Mouse (Mus musculus) layer of hippocampus, adult 6 months (tissue): ENCODE results near the gene Atp6v0a1. TPM values are rescaled to one million over a fixed set of nuclear protein-coding genes. Genes with fewer than 3 reads are reported as not detected.
A peak's percentile ranks its signal among the peaks of the same experiment; 100 is the strongest.

Experiments
- long read RNA-seq, 2 experiments: library from polyadenylated mRNA; unstranded; transcript quantifications; one replicate each; pipeline ENCODE4 v2.0.0; 2019 to 2020
- microRNA-seq: library from miRNA; unstranded; fragments of <30 nt; microRNA quantifications from one replicate; pipeline ENCODE4 v1.2.0, GENCODE M21; 2020
- polyA plus RNA-seq: library from polyadenylated mRNA; unstranded; fragments of <200 nt; fragmentation: Nextera tagmentation; gene quantifications from 2 replicates; pipeline ENCODE4 v1.2.3, GENCODE M21; 2021

Gene Atp6v0a1
- polyA plus RNA-seq, result 149 and 167 TPM in 2 replicates
- long read RNA-seq, experiment 1, full-length matches to known transcripts, result 6 of 55 reads
- long read RNA-seq, experiment 1, partial matches to known transcripts, result 46 of 55 reads
- long read RNA-seq, experiment 1, other reads (novel, unspliced or antisense), result 3 of 55 reads
- long read RNA-seq, experiment 2, full-length matches to known transcripts, result 59 of 214 reads
- long read RNA-seq, experiment 2, partial matches to known transcripts, result 37 of 214 reads
- long read RNA-seq, experiment 2, other reads (novel, unspliced or antisense), result 118 of 214 reads

GRCm38 (mm10) chr11:101009046-101009887 lies at the start of gene Atp6v0a1:
Atp6v0a1 (plus strand) TSS chr11:101009452.

GRCm38 (mm10) chr11:100970557-100970937 lies 38.7 kb upstream of the Atp6v0a1 start, which contains the start of gene Cavin1:
Cavin1 (minus strand) TSS chr11:100970887.

GRCm38 (mm10) chr11:101069391-101070188 lies 60.3 kb downstream of the Atp6v0a1 start, which contains the start of gene Naglu:
Naglu (plus strand) TSS chr11:101070012.

GRCm38 (mm10) chr11:101078121-101078520 lies 68.9 kb downstream of the Atp6v0a1 start, which contains the start of gene Hsd17b1:
Hsd17b1 (plus strand) TSS chr11:101078411.

GRCm38 (mm10) chr11:101082208-101083082 lies 73.2 kb downstream of the Atp6v0a1 start, which contains the start of gene Coasy:
Coasy (plus strand) TSS chr11:101082565.

GRCm38 (mm10) chr11:101086756-101087681 lies 77.8 kb downstream of the Atp6v0a1 start, which contains the start of gene Mlx:
Mlx (plus strand) TSS chr11:101087277.

GRCm38 (mm10) chr11:101095314-101096024 lies 86.2 kb downstream of the Atp6v0a1 start, which contains the start of gene Psmc3ip:
Psmc3ip (minus strand) TSS chr11:101095436.

Small RNAs within 50 kb of the gene (microRNA-seq; reads per million reads assigned to microRNA genes)
- gene Mir6928, result 10.3 reads per million, percentile 32 among the genes with 10 or more reads in this experiment

Other genes with a start within 250 kb of the Atp6v0a1 start
- 0.14 and 0.23 TPM in 2 replicates for gene Kcnh4, start 249.5 kb upstream of the Atp6v0a1 start, polyA plus RNA-seq
- gene Hcrt, start 246.5 kb upstream of the Atp6v0a1 start, polyA plus RNA-seq, result not detected in 2 replicates
- gene Ghdc, start 238.5 kb upstream of the Atp6v0a1 start, polyA plus RNA-seq, result 5.4 TPM in 2 replicates
- gene Stat5b, start 158.7 kb upstream of the Atp6v0a1 start, polyA plus RNA-seq, result 3.4 and 3.5 TPM in 2 replicates
- 1.3 and 1.7 TPM in 2 replicates for gene Stat5a, start 150.1 kb upstream of the Atp6v0a1 start, polyA plus RNA-seq
- 22.6 and 24.9 TPM in 2 replicates for gene Stat3, start 69.9 kb upstream of the Atp6v0a1 start, polyA plus RNA-seq
- gene Cavin1, start 38.6 kb upstream of the Atp6v0a1 start, polyA plus RNA-seq, result 11.1 and 19.8 TPM in 2 replicates
- gene Naglu, start 60.6 kb downstream of the Atp6v0a1 start, polyA plus RNA-seq, result 9.6 and 12.1 TPM in 2 replicates
- not detected in 2 replicates for gene Hsd17b1, start 69.0 kb downstream of the Atp6v0a1 start, polyA plus RNA-seq
- 35.8 and 36.1 TPM in 2 replicates for gene Coasy, start 73.1 kb downstream of the Atp6v0a1 start, polyA plus RNA-seq
- 63.4 and 67.0 TPM in 2 replicates for gene Mlx, start 77.8 kb downstream of the Atp6v0a1 start, polyA plus RNA-seq
- 5.3 and 6.0 TPM in 2 replicates for gene Psmc3ip, start 86.0 kb downstream of the Atp6v0a1 start, polyA plus RNA-seq
- gene Retreg3, start 110.4 kb downstream of the Atp6v0a1 start, polyA plus RNA-seq, result 7.9 and 8.1 TPM in 2 replicates
- gene Tubg1, start 110.5 kb downstream of the Atp6v0a1 start, polyA plus RNA-seq, result 52.5 and 59.1 TPM in 2 replicates
- 49.2 and 55.2 TPM in 2 replicates for gene Tubg2, start 146.5 kb downstream of the Atp6v0a1 start, polyA plus RNA-seq
- gene Cntnap1, start 161.1 kb downstream of the Atp6v0a1 start, polyA plus RNA-seq, result 14.1 and 15.8 TPM in 2 replicates
- gene Plekhh3, start 161.9 kb downstream of the Atp6v0a1 start, polyA plus RNA-seq, result 2.0 and 3.2 TPM in 2 replicates
- 0.23 and 0.53 TPM in 2 replicates for gene Ccr10, start 166.0 kb downstream of the Atp6v0a1 start, polyA plus RNA-seq
- gene Ezh1, start 217.0 kb downstream of the Atp6v0a1 start, polyA plus RNA-seq, result 30.9 and 32.5 TPM in 2 replicates
- 78.1 and 88.2 TPM in 2 replicates for gene Ramp2, start 236.6 kb downstream of the Atp6v0a1 start, polyA plus RNA-seq
- 180 and 205 TPM in 2 replicates for gene Vps25, start 244.3 kb downstream of the Atp6v0a1 start, polyA plus RNA-seq